11 mouse cellular contexts compared by ENCODE assay signal in genomic region chr11:80799979-80800378, GRCm38 (mm10). TPM values are rescaled to one million over a fixed set of nuclear protein-coding genes. Genes with fewer than 3 reads are reported as not detected.
DNase-seq lines count a peak whose midpoint lies in the region; ATAC-seq and TF ChIP-seq lines count a peak whose summit lies in the region.
"Had no signal": no experiment of that assay in that cellular context is flagged by ENCODE, and none has a peak within 500 bp of the region (broad histone marks: within the 10 kb centered on the region; RNA-seq: fewer than 3 reads in every experiment).

No protein-coding gene starts in this region.

- no peak overlapping the region for H3K27ac ChIP-seq in heart, adult 2 months
- H3K27ac ChIP-seq in stomach, postnatal 0 days (replicated peaks) = no peak overlapping the region
- H3K27ac ChIP-seq: heart, embryonic 13.5 days had no signal

- H3K4me2 ChIP-seq in stomach, postnatal 0 days (replicated peaks; ENCODE audit: low read depth) = no peak overlapping the region
- H3K4me2 ChIP-seq: heart, embryonic 13.5 days had no signal

- no peak overlapping the region for H3K4me3 ChIP-seq in heart, adult 2 months
- H3K4me3 ChIP-seq in stomach, postnatal 0 days (ENCODE audit: low read depth, low read length) = no peak overlapping the region
- H3K4me3 ChIP-seq: heart, embryonic 13.5 days had no signal

- no peaks in the 10 kb centered on the region for H3K36me3 ChIP-seq in heart, adult 2 months (ENCODE audit: control insufficient read depth, insufficient read depth, low read length)
- H3K36me3 ChIP-seq in stomach, postnatal 0 days (ENCODE audit: control insufficient read depth, insufficient read depth, low read length) = no peaks in the 10 kb centered on the region
- H3K36me3 ChIP-seq: heart, embryonic 13.5 days had no signal

- TF ChIP-seq EP300 in heart, adult 2 months (IDR thresholded peaks at IDR 0.05; ENCODE audit: insufficient read depth, low read depth, low read length) = no peak
- no peak for TF ChIP-seq EP300 in stomach, postnatal 0 days (optimal IDR thresholded peaks at IDR 0.05)

- peak; percentile 36; the same call in 1 of the 2 replicates for TF ChIP-seq CTCF in heart, adult 2 months (IDR thresholded peaks at IDR 0.05)
- TF ChIP-seq CTCF in stomach, postnatal 0 days (IDR thresholded peaks at IDR 0.05; ENCODE audit: low read depth) = peak; percentile 76

- DNase-seq in heart, adult 2 months = no peak
- no peak for DNase-seq in heart, adult 18-20 months
- peak; percentile 53 for DNase-seq in urinary bladder, postnatal 14 days (ENCODE audit: low spot score)
- DNase-seq in urinary bladder, postnatal 36 days (ENCODE audit: low spot score in 2 of 2) = no peak
- peak; percentile 50 to 71 for DNase-seq in kidney, postnatal 36 days
- peak; percentile 75 for DNase-seq in stomach, postnatal 0 days (ENCODE audit: low spot score)
- no peak for DNase-seq in gastrocnemius, adult 18-20 months (ENCODE audit: low spot score)
- no peak for DNase-seq in layer of hippocampus, adult 9-10 months (ENCODE audit: low spot score)

- ATAC-seq in stomach, postnatal 0 days (ENCODE audit: low FRiP score, low TSS enrichment) = peak; percentile 44; the same call in 1 of the 2 replicates

- H3K27me3 ChIP-seq in heart, adult 2 months (ENCODE audit: control insufficient read depth, insufficient read depth, low read length) = no peaks in the 10 kb centered on the region
- H3K27me3 ChIP-seq in stomach, postnatal 0 days (ENCODE audit: control insufficient read depth, insufficient read depth, low read length) = no peaks in the 10 kb centered on the region
- H3K27me3 ChIP-seq: heart, embryonic 13.5 days had no signal

- H3K79me2 ChIP-seq in heart, adult 2 months (replicated peaks; ENCODE audit: control insufficient read depth, insufficient read depth, low read length) = no peaks in the 10 kb centered on the region

- no peaks in the 10 kb centered on the region for H3K9me3 ChIP-seq in stomach, postnatal 0 days (ENCODE audit: control insufficient read depth, low read length)
- H3K9me3 ChIP-seq: heart, embryonic 13.5 days had no signal

- intact Hi-C loops in heart, adult 2 months (cut with DNase I) = no loop called here

- H3K9ac ChIP-seq in heart, adult 2 months (ENCODE audit: low read depth, low read length) = no peak overlapping the region
- no peak overlapping the region for H3K9ac ChIP-seq in stomach, postnatal 0 days (ENCODE audit: low read length)
- H3K9ac ChIP-seq: heart, embryonic 13.5 days had no signal

- peaks cover 1% of the 10 kb centered on the region for H3K4me1 ChIP-seq in heart, adult 2 months (ENCODE audit: control insufficient read depth, insufficient read depth, low read length)
- no peaks in the 10 kb centered on the region for H3K4me1 ChIP-seq in stomach, postnatal 0 days (replicated peaks; ENCODE audit: control insufficient read depth, insufficient read depth)

- WGBS in heart, adult 2 months = 64% methylated on average over 3 of the region's 3 CpGs
- WGBS in stomach, postnatal 0 days = 32% methylated on average over 3 of the region's 3 CpGs

- no peak for TF ChIP-seq POLR2A in heart, adult 2 months (IDR thresholded peaks at IDR 0.05; ENCODE audit: insufficient read depth, low read depth, low read length)

RNA-seq across cellular contexts. Expression of gene Tmem98, which starts 10.0 kb away (rescaled TPM):
- 10 to 100 TPM; 11.2 to 12.8 TPM for total RNA-seq in heart, adult 2 months (2021)
- polyA plus RNA-seq in heart, adult 2 months (2012; rRNA removed) = 29.3 and 34.9 TPM in 2 replicates
- 10 to 100 TPM; 12.0 to 14.0 TPM for total RNA-seq in heart, adult 18-20 months (2021)
- 126 and 129 TPM in 2 replicates for polyA plus RNA-seq in stomach, postnatal 0 days (2015; fragmentation: Nextera tagmentation; extraction: Ambion mirVana)
- total RNA-seq in gastrocnemius, adult 18-20 months (2021) = under 1 TPM; 0.71 to 0.78 TPM

RNA-seq across cellular contexts. Expression of gene Myo1d, which starts 20.2 kb away (rescaled TPM):
- total RNA-seq in heart, adult 2 months (2021) = 1 to 10 TPM; 8.2 to 10.0 TPM
- 9.3 and 10.1 TPM in 2 replicates for polyA plus RNA-seq in heart, adult 2 months (2012; rRNA removed)
- total RNA-seq in heart, adult 18-20 months (2021) = 10 to 100 TPM; 10.1 to 10.3 TPM
- polyA plus RNA-seq in stomach, postnatal 0 days (2015; fragmentation: Nextera tagmentation; extraction: Ambion mirVana) = 21.6 and 24.4 TPM in 2 replicates
- total RNA-seq in gastrocnemius, adult 18-20 months (2021) = 1 to 10 TPM; 2.7 to 4.2 TPM

RNA-seq across cellular contexts. Expression of gene Spaca3, which starts 58.2 kb away (rescaled TPM):
- not detected for total RNA-seq in heart, adult 2 months (2021)
- 0.29 TPM in 1 of 2 replicates, not detected in the other for polyA plus RNA-seq in heart, adult 2 months (2012; rRNA removed)
- not detected for total RNA-seq in heart, adult 18-20 months (2021)
- 0.35 and 0.44 TPM in 2 replicates for polyA plus RNA-seq in stomach, postnatal 0 days (2015; fragmentation: Nextera tagmentation; extraction: Ambion mirVana)
- total RNA-seq in gastrocnemius, adult 18-20 months (2021) = not detected
- total RNA-seq: adrenal gland, postnatal 36 days had no signal
- polyA plus RNA-seq: heart, embryonic 13.5 days; thymus, postnatal 0 days had no signal

Comparison
In these comparisons a context has a peak if more than half of its experiments do, and no peak if none do; other contexts are left out.
1. DNase-seq: peak in urinary bladder, postnatal 14 days (single experiment), kidney, postnatal 36 days (2 of 2) and stomach, postnatal 0 days (single experiment); none in heart, adult 2 months (0 of 2), heart, adult 18-20 months (0 of 2), urinary bladder, postnatal 36 days (0 of 2), gastrocnemius, adult 18-20 months (single experiment) and layer of hippocampus, adult 9-10 months (single experiment).
2. RNA of gene Tmem98, which starts 10.0 kb away (total RNA-seq): 12.0 to 14.0 TPM in heart, adult 18-20 months and 11.2 to 12.8 TPM in heart, adult 2 months; 0.71 to 0.78 TPM in gastrocnemius, adult 18-20 months; every median in the first group is over 4 times any median in the second.